ENCODE assay signal across 10 mouse cellular contexts in genomic region chr14:55386773-55387172, GRCm38 (mm10).
DNase-seq lines count a peak whose midpoint lies in the region; ATAC-seq and TF ChIP-seq lines count a peak whose summit lies in the region.
"Had no signal": no experiment of that assay in that cellular context is flagged by ENCODE, and none has a peak within 500 bp of the region (broad histone marks: within the 10 kb centered on the region; RNA-seq: fewer than 3 reads in every experiment).

No protein-coding gene starts in this region.

- intact Hi-C loops in left cerebral cortex, postnatal 4 days (cut with DNase I) = no loop called here

- ATAC-seq in intestine, embryonic 15.5 days = no peak
- no peak for ATAC-seq in intestine, postnatal 0 days
- ATAC-seq in frontal cortex, adult (ENCODE audit: low TSS enrichment) = peak; percentile 92
- ATAC-seq in hematopoietic stem cell, adult 5-6 weeks (replicated peaks in 1 of 2; ENCODE audit: insufficient read depth in 1 of 2, low FRiP score in 2 of 2, low TSS enrichment in 1 of 2, low read depth in 1 of 2, poor library complexity in 2 of 2, severe bottlenecking in 2 of 2) = peak; percentile 42 to 50
- no peak for ATAC-seq in erythroblast, adult 5-6 weeks (replicated peaks; ENCODE audit: low FRiP score, poor library complexity, severe bottlenecking)

- H3K27me3 ChIP-seq in intestine, embryonic 15.5 days (replicated peaks) = no peaks in the 10 kb centered on the region
- H3K27me3 ChIP-seq in intestine, postnatal 0 days (replicated peaks; ENCODE audit: control insufficient read depth, insufficient read depth, low read length) = no peaks in the 10 kb centered on the region
- H3K27me3 ChIP-seq: embryonic facial prominence, embryonic 15.5 days had no signal

- 31% methylated on average over 6 of the region's 6 CpGs for WGBS in intestine, embryonic 15.5 days
- WGBS in intestine, postnatal 0 days = 49% methylated on average over 6 of the region's 6 CpGs

- H3K9me3 ChIP-seq in intestine, embryonic 15.5 days = no peaks in the 10 kb centered on the region
- H3K9me3 ChIP-seq in intestine, postnatal 0 days (ENCODE audit: control insufficient read depth) = no peaks in the 10 kb centered on the region
- H3K9me3 ChIP-seq: embryonic facial prominence, embryonic 15.5 days; G1E had no signal

- no peaks in the 10 kb centered on the region for H3K4me1 ChIP-seq in intestine, embryonic 15.5 days (replicated peaks)
- no peaks in the 10 kb centered on the region for H3K4me1 ChIP-seq in intestine, postnatal 0 days (replicated peaks; ENCODE audit: control insufficient read depth, insufficient read depth, low read length)

- peak; percentile 7 for DNase-seq in adipocyte (ENCODE audit: low spot score)
- peak; percentile 5 for DNase-seq in left cerebral cortex, postnatal 4 days
- DNase-seq in yolk sac, embryonic 10.5 days (ENCODE audit: low spot score) = peak; percentile 14

- H3K27ac ChIP-seq in intestine, embryonic 15.5 days = no peak overlapping the region
- no peak overlapping the region for H3K27ac ChIP-seq in intestine, postnatal 0 days (ENCODE audit: low read depth, low read length)
- H3K27ac ChIP-seq: embryonic facial prominence, embryonic 15.5 days had no signal

- H3K4me3 ChIP-seq in intestine, embryonic 15.5 days (replicated peaks) = no peak overlapping the region
- no peak overlapping the region for H3K4me3 ChIP-seq in intestine, postnatal 0 days (ENCODE audit: low read depth, low read length)
- H3K4me3 ChIP-seq: embryonic facial prominence, embryonic 15.5 days had no signal

- no peak for TF ChIP-seq CTCF in intestine, postnatal 0 days (IDR thresholded peaks at IDR 0.05; ENCODE audit: low read depth)

- H3K9ac ChIP-seq in intestine, embryonic 15.5 days = no peak overlapping the region
- H3K9ac ChIP-seq in intestine, postnatal 0 days (ENCODE audit: low read depth, low read length) = no peak overlapping the region
- H3K9ac ChIP-seq: embryonic facial prominence, embryonic 15.5 days had no signal

- peak overlapping the region; percentile 6; the same call in 1 of the 2 replicates for H3K4me2 ChIP-seq in intestine, embryonic 15.5 days (replicated peaks)
- H3K4me2 ChIP-seq in intestine, postnatal 0 days (replicated peaks; ENCODE audit: low read depth) = no peak overlapping the region
- H3K4me2 ChIP-seq: embryonic facial prominence, embryonic 15.5 days had no signal

- no peaks in the 10 kb centered on the region for H3K36me3 ChIP-seq in intestine, embryonic 15.5 days
- no peaks in the 10 kb centered on the region for H3K36me3 ChIP-seq in intestine, postnatal 0 days (ENCODE audit: control insufficient read depth, insufficient read depth)
- H3K36me3 ChIP-seq: embryonic facial prominence, embryonic 15.5 days; G1E had no signal

Comparison
In these comparisons a context has a peak if more than half of its experiments do, and no peak if none do; other contexts are left out.
1. ATAC-seq: peak in frontal cortex, adult (single experiment) and hematopoietic stem cell, adult 5-6 weeks (2 of 2); none in intestine, embryonic 15.5 days (single experiment), intestine, postnatal 0 days (single experiment) and erythroblast, adult 5-6 weeks (single experiment).
2. Peak in every context shown above with its lines, with median percentiles within 50 percentile points of each other: DNase-seq.